Mouse (Mus musculus): ENCODE data around the gene Gtf2h1. TPM values are rescaled to one million over a fixed set of nuclear protein-coding genes. Genes with fewer than 3 reads are reported as not detected.

Gene Gtf2h1
- polyA plus RNA-seq (2012; rRNA removed), result 24.3 and 34.2 TPM in 2 replicates
- 53.1 and 53.5 TPM in 2 replicates for polyA plus RNA-seq (2014; fragmentation: Nextera tagmentation; extraction: Ambion mirVana)

DNA sequence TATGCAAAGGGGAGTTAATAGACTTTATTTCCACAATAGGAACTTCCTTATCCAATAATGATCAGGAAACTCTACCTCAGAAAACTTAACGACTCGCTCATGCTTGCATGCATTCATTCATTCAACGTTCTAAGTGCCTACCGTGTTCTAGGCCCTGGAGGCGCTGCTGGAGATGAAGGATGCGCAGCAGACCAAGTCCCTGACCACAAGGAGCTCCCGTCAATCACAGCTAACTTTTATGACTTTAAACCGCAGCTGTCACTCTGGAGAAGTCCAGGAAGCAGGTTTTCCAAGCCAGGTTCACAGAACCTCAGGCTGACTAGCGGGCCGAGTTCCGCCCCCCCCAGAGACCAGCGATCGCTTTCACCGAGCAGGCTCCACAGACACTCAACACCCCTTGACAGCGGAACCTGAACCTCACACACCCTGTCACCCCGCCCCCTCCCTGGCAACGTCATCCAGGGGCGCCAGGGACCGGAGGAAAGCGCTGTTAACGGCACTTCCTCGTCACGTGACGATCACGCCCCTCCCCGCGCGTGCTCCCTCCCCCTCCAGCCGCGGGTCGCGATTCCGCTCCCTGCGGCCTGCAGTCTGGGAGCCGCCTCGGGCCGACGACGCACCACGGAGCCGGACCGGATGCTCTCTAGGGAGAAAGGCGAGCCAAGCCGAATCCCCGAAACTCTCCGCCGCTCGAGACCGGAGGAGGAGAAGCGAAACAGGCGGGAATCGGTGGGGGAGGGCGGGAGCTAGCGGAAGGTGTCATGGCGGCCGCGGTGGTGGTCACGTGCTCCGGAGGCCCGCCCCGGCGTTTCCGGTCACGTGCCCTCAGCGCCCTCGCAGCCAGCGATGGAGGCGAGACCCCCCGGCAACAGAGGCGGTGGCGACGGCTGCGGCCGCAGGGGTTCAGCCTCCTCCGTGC is at the start of gene Gtf2h1, which contains the start of gene Hps5:
Gene Gtf2h1, plus strand, starts transcription at position 817 of the 919 bp plus-strand sequence.
Gene Hps5, minus strand, starts transcription at position 778 of the 919 bp plus-strand sequence.
- Histone ChIP-seq H3K27me3 (ENCODE audit: control insufficient read depth, insufficient read depth, low read length) (no peaks in the 10 kb centered on the region), H3K4me1 (ENCODE audit: control insufficient read depth, insufficient read depth, low read length) (peaks cover 16% of the 10 kb centered on the region), H3K27ac (replicated peaks; ENCODE audit: low read depth, low read length) (peak within 1 kb of the TSS; percentile 90), H3K4me3 (replicated peaks; ENCODE audit: low read length) (peak within 1 kb of the TSS; percentile 94), H3K9me3 (ENCODE audit: control insufficient read depth, low read length) (no peaks in the 10 kb centered on the region), H3K9ac (ENCODE audit: low read depth, low read length, severe bottlenecking) (peak within 1 kb of the TSS; percentile 93), H3K4me2 (replicated peaks; ENCODE audit: low read depth, low read length, severe bottlenecking) (peak within 1 kb of the TSS; percentile 77), H3K36me3 (ENCODE audit: control insufficient read depth, insufficient read depth, low read length) (peaks cover 14% of the 10 kb centered on the region)
- peak; percentile 98 for ATAC-seq (ENCODE audit: low FRiP score, low read depth)
- TF ChIP-seq POLR2A (IDR thresholded peaks at IDR 0.05; ENCODE audit: borderline replicate concordance, extremely low read depth, insufficient read depth, insufficient read length), result 0 out of 2 replicates have a peak, but pooled peaks have one; percentile 42
- peak; percentile 95 for DNase-seq (ENCODE audit: low spot score)
- under 1% methylated on average over 62 of the region's 75 CpGs for WGBS

- Histone ChIP-seq H3K4me3 (replicated peaks; ENCODE audit: low read length) (no peak overlapping the region), H3K4me1 (ENCODE audit: control insufficient read depth, insufficient read depth, low read length) (no peaks in the 10 kb centered on the region), H3K36me3 (ENCODE audit: control insufficient read depth, insufficient read depth, low read length) (no peaks in the 10 kb centered on the region), H3K9me3 (ENCODE audit: control insufficient read depth, low read length) (no peaks in the 10 kb centered on the region), H3K27me3 (ENCODE audit: control insufficient read depth, insufficient read depth, low read length) (no peaks in the 10 kb centered on the region), H3K27ac (replicated peaks; ENCODE audit: low read depth, low read length) (no peak overlapping the region), H3K9ac (ENCODE audit: low read depth, low read length, severe bottlenecking) (no peak overlapping the region), H3K4me2 (replicated peaks; ENCODE audit: low read depth, low read length, severe bottlenecking) (no peak overlapping the region)
- no peak for TF ChIP-seq POLR2A (IDR thresholded peaks at IDR 0.05; ENCODE audit: borderline replicate concordance, extremely low read depth, insufficient read depth, insufficient read length)
- no peak for ATAC-seq (ENCODE audit: low FRiP score, low read depth)
- WGBS, result 51% methylated on average over 7 of the region's 7 CpGs
- DNase-seq (ENCODE audit: low spot score), result no peak
Observed at GRCm38 (mm10) chr7:46746381-46746780, 49.5 kb upstream of the Gtf2h1 start.

- Histone ChIP-seq H3K9me3 (ENCODE audit: control insufficient read depth, low read length) (no peaks in the 10 kb centered on the region), H3K4me2 (replicated peaks; ENCODE audit: low read depth, low read length, severe bottlenecking) (no peak overlapping the region), H3K4me3 (replicated peaks; ENCODE audit: low read length) (no peak overlapping the region), H3K27me3 (ENCODE audit: control insufficient read depth, insufficient read depth, low read length) (no peaks in the 10 kb centered on the region), H3K27ac (replicated peaks; ENCODE audit: low read depth, low read length) (no peak overlapping the region), H3K4me1 (ENCODE audit: control insufficient read depth, insufficient read depth, low read length) (no peaks in the 10 kb centered on the region), H3K9ac (ENCODE audit: low read depth, low read length, severe bottlenecking) (no peak overlapping the region), H3K36me3 (ENCODE audit: control insufficient read depth, insufficient read depth, low read length) (no peaks in the 10 kb centered on the region)
- ATAC-seq (ENCODE audit: low FRiP score, low read depth) (no peak), DNase-seq (ENCODE audit: low spot score) (no peak)
- TF ChIP-seq POLR2A (IDR thresholded peaks at IDR 0.05; ENCODE audit: borderline replicate concordance, extremely low read depth, insufficient read depth, insufficient read length), result no peak
- 60% methylated on average over 3 of the region's 3 CpGs for WGBS
Observed at GRCm38 (mm10) chr7:46748459-46748858, 47.4 kb upstream of the Gtf2h1 start.

GRCm38 (mm10) chr7:46751490-46751889 is 44.4 kb upstream of the Gtf2h1 start, which contains the start of gene Saa2:
Gene Saa2 (plus strand): TSS chr7:46751790.
- no peaks in the 10 kb centered on the region for H3K4me1 ChIP-seq (ENCODE audit: control insufficient read depth, insufficient read depth, low read length)
- no peaks in the 10 kb centered on the region for H3K27me3 ChIP-seq (ENCODE audit: control insufficient read depth, insufficient read depth, low read length)
- no peaks in the 10 kb centered on the region for H3K36me3 ChIP-seq (ENCODE audit: control insufficient read depth, insufficient read depth, low read length)
- no peak for TF ChIP-seq POLR2A (IDR thresholded peaks at IDR 0.05; ENCODE audit: borderline replicate concordance, extremely low read depth, insufficient read depth, insufficient read length)
- H3K27ac ChIP-seq (replicated peaks; ENCODE audit: low read depth, low read length), result no peak within 1 kb of the TSS
- H3K9me3 ChIP-seq (ENCODE audit: control insufficient read depth, low read length), result no peaks in the 10 kb centered on the region
- DNase-seq (ENCODE audit: low spot score), result no peak
- H3K9ac ChIP-seq (ENCODE audit: low read depth, low read length, severe bottlenecking), result no peak within 1 kb of the TSS
- no peak within 1 kb of the TSS for H3K4me2 ChIP-seq (replicated peaks; ENCODE audit: low read depth, low read length, severe bottlenecking)
- H3K4me3 ChIP-seq (replicated peaks; ENCODE audit: low read length), result no peak within 1 kb of the TSS
- ATAC-seq (ENCODE audit: low FRiP score, low read depth), result no peak
- 48% methylated on average over 3 of the region's 3 CpGs for WGBS

GRCm38 (mm10) chr7:46761049-46761795 is 34.7 kb upstream of the Gtf2h1 start:
- DNase-seq (ENCODE audit: low spot score) (no peak), ATAC-seq (ENCODE audit: low FRiP score, low read depth) (no peak)
- WGBS, result 79% methylated on average over 11 of the region's 11 CpGs
- Histone ChIP-seq H3K36me3 (ENCODE audit: control insufficient read depth, insufficient read depth, low read length) (peaks cover 67% of the 10 kb centered on the region), H3K4me3 (replicated peaks; ENCODE audit: low read length) (no peak overlapping the region), H3K27me3 (ENCODE audit: control insufficient read depth, insufficient read depth, low read length) (no peaks in the 10 kb centered on the region), H3K9me3 (ENCODE audit: control insufficient read depth, low read length) (no peaks in the 10 kb centered on the region), H3K4me2 (replicated peaks; ENCODE audit: low read depth, low read length, severe bottlenecking) (no peak overlapping the region), H3K9ac (ENCODE audit: low read depth, low read length, severe bottlenecking) (no peak overlapping the region), H3K27ac (replicated peaks; ENCODE audit: low read depth, low read length) (no peak overlapping the region), H3K4me1 (ENCODE audit: control insufficient read depth, insufficient read depth, low read length) (no peaks in the 10 kb centered on the region)
- no peak for TF ChIP-seq POLR2A (IDR thresholded peaks at IDR 0.05; ENCODE audit: borderline replicate concordance, extremely low read depth, insufficient read depth, insufficient read length)
